Mouse (Mus musculus): Measurements from ENCODE around the gene Dync1li2. TPM values are rescaled to one million over a fixed set of nuclear protein-coding genes. Genes with fewer than 3 reads are reported as not detected.

Dync1li2 gene
- polyA plus RNA-seq, 1 experiment from 2014 or later: 11.3 TPM

DNA sequence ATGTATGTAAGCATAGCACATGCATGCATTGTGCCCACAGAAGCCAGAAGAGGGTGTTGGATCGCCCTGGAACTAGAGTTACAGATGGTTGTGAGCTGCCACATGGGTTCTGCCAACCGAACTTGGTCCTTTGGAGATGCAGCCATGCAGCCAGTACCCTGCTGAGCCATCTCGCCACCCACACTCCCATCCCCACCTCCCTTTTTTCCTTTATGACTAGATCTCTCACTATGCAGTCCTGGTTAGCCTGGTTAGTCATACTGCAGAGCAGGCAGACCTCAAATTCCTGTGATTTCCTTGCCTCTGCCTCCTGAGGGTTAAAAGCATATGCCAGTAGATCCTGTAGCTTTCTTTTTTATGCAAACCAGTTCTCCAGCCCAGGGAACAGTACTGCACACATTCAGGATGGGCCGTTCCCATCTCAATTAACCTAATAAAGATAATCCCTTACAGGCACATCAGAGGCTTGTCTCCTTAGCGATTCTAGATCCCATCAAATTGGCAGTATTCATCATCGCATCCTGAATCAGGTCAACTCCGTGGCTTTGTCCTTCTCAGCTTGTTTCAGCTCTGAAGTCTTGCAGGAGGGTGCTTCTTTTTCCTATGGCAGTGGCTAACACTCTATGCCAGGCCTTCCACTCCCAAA lies 32.1 kb downstream of the Dync1li2 start:
- WGBS (ENCODE audit: insufficient replicate concordance): 52% methylated on average over 7 of the region's 7 CpGs
- no peak for ATAC-seq (ENCODE audit: low read depth)

DNA sequence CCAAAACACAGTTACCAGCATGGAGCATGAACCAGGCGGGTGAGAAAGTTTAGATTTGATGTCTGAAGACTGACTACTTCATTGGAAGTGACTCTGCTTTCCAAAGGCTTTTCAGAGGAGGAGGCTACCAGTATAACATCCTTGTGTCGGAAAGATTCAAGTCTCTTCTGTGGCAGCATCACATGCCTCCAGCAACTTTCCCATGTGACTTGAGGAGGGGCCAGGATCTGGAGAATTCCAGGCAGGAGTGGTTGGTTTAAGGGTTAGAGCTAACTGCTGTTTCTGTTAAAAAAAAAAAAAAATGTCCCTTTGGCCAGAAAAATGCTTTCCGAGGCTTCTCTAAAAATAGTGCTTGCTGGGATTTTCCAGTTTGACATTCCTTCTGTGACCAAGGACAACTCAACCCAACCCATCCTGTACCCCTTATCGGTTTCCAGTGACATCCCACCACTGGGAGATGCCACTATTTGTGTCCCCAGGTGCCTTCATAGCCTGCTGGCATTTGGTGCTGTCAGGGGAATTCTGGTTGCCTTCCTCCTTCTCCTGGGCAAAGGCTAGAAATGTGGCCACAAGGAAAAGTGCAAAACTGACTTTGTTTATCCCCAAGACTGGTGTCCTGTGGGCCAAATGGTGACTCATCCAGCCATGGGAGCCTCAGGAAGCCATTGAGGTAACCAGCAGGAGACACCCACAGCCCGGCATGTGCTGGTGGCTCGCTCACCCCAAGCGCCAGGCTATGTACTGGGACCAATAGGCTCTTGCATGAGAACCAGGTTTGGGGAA lies 34.3 kb downstream of the Dync1li2 start:
- no peak for ATAC-seq (ENCODE audit: low read depth)
- Histone ChIP-seq H3K9ac (ENCODE audit: low read depth, low read length) (no peak overlapping the region), H3K4me2 (ENCODE audit: low read depth, low read length) (no peak overlapping the region), H3K36me3 (ENCODE audit: control insufficient read depth, insufficient read depth) (no peaks in the 10 kb centered on the region), H3K4me1 (ENCODE audit: control insufficient read depth, low read depth, low read length) (no peaks in the 10 kb centered on the region), H3K27ac (ENCODE audit: low read length) (no peak overlapping the region), H3K4me3 (ENCODE audit: low read depth, low read length) (no peak overlapping the region), H3K9me3 (replicated peaks; ENCODE audit: control insufficient read depth, low read length) (no peaks in the 10 kb centered on the region), H3K27me3 (ENCODE audit: control insufficient read depth, insufficient read depth, low read depth, low read length) (no peaks in the 10 kb centered on the region)
- 61% methylated on average over 7 of the region's 7 CpGs for WGBS (ENCODE audit: insufficient replicate concordance)

More for the DNA sequence above, 32.1 kb downstream of the Dync1li2 start:
- H3K36me3 ChIP-seq (ENCODE audit: control insufficient read depth, insufficient read depth): no peaks in the 10 kb centered on the region
- H3K4me2 ChIP-seq (ENCODE audit: low read depth, low read length): no peak overlapping the region
- no peak overlapping the region for H3K4me3 ChIP-seq (ENCODE audit: low read depth, low read length)
- H3K4me1 ChIP-seq (ENCODE audit: control insufficient read depth, low read depth, low read length): no peaks in the 10 kb centered on the region
- no peaks in the 10 kb centered on the region for H3K9me3 ChIP-seq (replicated peaks; ENCODE audit: control insufficient read depth, low read length)
- no peak overlapping the region for H3K9ac ChIP-seq (ENCODE audit: low read depth, low read length)
- no peak overlapping the region for H3K27ac ChIP-seq (ENCODE audit: low read length)
- no peaks in the 10 kb centered on the region for H3K27me3 ChIP-seq (ENCODE audit: control insufficient read depth, insufficient read depth, low read depth, low read length)

DNA sequence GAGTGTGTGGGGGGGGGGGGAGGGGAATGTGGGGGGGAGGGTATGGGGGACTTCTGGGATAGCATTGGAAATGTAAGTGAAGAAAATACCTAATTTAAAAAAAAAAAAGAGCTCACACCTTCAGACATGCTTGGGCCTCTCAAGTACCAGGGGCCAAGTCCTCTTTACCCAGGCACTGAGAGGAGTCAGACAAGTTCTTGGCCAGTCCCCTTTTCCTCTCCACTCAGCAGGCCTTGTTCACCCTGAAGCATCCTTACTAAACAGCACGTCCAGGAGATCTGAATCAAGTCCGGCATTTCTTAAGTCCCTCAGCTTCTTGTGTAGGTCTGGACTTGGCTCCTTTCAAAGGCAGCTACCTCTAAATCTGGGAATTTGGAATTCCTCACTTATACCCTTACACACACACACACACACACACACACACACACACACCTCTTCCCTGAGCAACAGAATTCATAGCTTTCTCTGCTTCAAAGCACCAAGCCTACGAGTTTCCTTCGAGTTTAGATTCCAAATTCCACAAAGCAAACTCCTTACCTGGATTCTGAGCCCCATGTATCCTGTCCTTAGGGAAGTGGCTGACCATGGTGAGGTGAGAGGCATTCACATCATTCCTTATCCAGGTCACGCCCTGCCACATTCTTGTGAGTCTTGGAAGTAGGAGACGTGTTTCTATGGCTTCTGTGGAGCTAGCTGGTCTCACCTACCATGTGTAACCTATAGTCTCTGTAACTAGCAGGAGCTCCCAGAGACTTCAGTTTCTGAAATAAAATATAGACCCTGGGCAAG lies 36.3 kb downstream of the Dync1li2 start:
- no peaks in the 10 kb centered on the region for H3K36me3 ChIP-seq (ENCODE audit: control insufficient read depth, insufficient read depth)
- H3K4me3 ChIP-seq (ENCODE audit: low read depth, low read length): no peak overlapping the region
- no peak overlapping the region for H3K27ac ChIP-seq (ENCODE audit: low read length)
- ATAC-seq (ENCODE audit: low read depth): no peak
- H3K4me1 ChIP-seq (ENCODE audit: control insufficient read depth, low read depth, low read length): no peaks in the 10 kb centered on the region
- no peaks in the 10 kb centered on the region for H3K9me3 ChIP-seq (replicated peaks; ENCODE audit: control insufficient read depth, low read length)
- H3K4me2 ChIP-seq (ENCODE audit: low read depth, low read length): no peak overlapping the region
- H3K27me3 ChIP-seq (ENCODE audit: control insufficient read depth, insufficient read depth, low read depth, low read length): no peaks in the 10 kb centered on the region
- WGBS (ENCODE audit: insufficient replicate concordance): 59% methylated on average over 6 of the region's 6 CpGs
- H3K9ac ChIP-seq (ENCODE audit: low read depth, low read length): no peak overlapping the region

DNA sequence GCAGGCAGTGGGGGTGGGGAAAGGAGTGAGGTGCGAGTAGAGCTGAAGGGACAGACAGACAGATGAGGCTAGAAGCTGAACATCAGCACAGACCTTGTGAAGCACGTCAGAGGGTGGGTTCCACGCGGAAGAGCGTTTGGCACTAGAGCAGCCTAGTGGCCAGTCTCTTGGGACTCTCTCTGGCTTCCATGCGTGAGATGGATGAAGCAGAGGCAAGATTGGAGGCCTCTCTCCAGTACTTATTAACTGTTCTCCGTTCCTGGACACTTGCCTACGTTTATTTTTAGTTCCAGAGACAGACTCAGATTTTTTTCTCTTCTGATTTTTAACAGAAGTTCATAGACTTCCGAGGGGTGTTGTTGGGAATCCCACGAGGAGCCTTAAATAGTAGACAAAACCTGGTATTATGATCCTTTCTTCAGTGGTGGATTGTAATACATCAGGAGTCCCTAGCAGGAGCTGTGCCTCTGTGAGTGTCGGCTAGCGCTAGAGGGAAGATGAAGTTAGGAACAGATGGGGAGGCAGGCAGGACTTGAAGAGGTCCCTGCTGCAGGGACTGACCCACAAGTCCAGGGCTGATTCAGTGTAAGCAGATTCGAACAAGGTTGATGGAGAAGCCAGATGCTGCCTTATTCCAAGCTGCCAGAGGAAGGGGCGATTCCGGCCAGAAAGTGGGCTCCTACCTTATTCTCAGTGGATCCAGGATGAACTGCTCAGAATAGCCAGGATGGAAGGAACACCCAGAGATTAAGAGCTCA lies 37.2 kb downstream of the Dync1li2 start:
- no peak for ATAC-seq (ENCODE audit: low read depth)

DNA sequence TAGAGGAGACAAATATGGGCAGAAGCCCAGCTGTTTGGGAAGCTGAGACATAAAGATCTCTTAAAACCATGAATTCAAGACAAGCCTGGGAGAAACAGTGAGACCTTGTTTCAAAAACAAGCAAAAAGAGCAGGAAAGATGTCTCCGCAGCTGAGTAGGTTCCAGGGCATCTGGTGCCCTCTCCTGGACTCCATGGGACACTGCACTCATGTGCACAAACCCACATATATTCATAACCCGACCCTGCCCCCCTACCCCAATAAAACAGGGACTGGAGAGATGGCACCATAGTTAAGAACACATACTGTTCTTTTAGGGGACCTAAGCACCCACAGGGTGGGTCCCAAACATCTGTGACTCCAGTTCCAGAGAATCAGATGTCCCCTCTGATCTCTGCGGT lies 39.3 kb downstream of the Dync1li2 start:
- Histone ChIP-seq H3K27me3 (ENCODE audit: control insufficient read depth, insufficient read depth, low read depth, low read length) (no peaks in the 10 kb centered on the region), H3K4me1 (ENCODE audit: control insufficient read depth, low read depth, low read length) (no peaks in the 10 kb centered on the region), H3K9ac (ENCODE audit: low read depth, low read length) (no peak overlapping the region), H3K4me2 (ENCODE audit: low read depth, low read length) (no peak overlapping the region), H3K4me3 (ENCODE audit: low read depth, low read length) (no peak overlapping the region), H3K9me3 (replicated peaks; ENCODE audit: control insufficient read depth, low read length) (no peaks in the 10 kb centered on the region), H3K36me3 (ENCODE audit: control insufficient read depth, insufficient read depth) (no peaks in the 10 kb centered on the region), H3K27ac (ENCODE audit: low read length) (no peak overlapping the region)
- 58% methylated on average over 3 of the region's 3 CpGs for WGBS (ENCODE audit: insufficient replicate concordance)
- no peak for ATAC-seq (ENCODE audit: low read depth)

More for the DNA sequence above, 37.2 kb downstream of the Dync1li2 start:
- Histone ChIP-seq H3K27ac (ENCODE audit: low read length) (no peak overlapping the region), H3K36me3 (ENCODE audit: control insufficient read depth, insufficient read depth) (no peaks in the 10 kb centered on the region), H3K4me1 (ENCODE audit: control insufficient read depth, low read depth, low read length) (no peaks in the 10 kb centered on the region), H3K9ac (ENCODE audit: low read depth, low read length) (no peak overlapping the region), H3K9me3 (replicated peaks; ENCODE audit: control insufficient read depth, low read length) (no peaks in the 10 kb centered on the region), H3K4me2 (ENCODE audit: low read depth, low read length) (no peak overlapping the region), H3K27me3 (ENCODE audit: control insufficient read depth, insufficient read depth, low read depth, low read length) (no peaks in the 10 kb centered on the region), H3K4me3 (ENCODE audit: low read depth, low read length) (no peak overlapping the region)
- 61% methylated on average over 15 of the region's 15 CpGs for WGBS (ENCODE audit: insufficient replicate concordance)

DNA sequence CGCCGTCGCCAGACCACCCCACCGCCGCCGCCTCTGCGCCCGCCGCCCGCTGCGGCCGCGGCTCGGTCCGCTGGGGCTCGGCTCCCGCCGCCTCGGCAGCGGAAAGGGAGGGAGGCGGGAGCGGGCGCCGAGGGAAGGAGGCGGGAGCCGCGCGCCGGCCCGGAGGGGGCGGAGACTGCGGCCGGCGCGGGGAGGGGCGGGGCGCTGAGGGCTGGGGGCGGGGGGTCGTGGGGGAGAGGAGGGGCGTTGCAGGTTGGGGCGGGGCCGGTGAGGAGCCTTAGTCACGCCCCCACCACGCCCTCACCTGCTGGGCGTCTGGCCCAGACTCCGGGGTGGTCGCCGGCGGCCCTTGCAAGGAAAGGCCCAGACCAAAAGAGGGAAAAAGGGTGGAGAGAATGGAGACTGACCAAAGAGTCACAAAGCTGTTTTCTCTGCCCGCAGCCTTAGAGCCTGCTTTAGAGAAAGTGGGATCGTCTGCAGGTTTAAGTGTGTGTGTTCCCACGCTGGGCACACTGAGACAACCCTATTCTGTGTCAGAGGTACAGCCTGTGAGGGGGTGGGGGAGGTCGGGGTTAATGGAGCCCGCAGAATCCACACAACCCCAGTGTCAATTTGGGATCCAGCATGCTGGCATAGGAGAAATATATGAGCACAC lies 47.0 kb downstream of the Dync1li2 start, which contains the start of gene Cmtm4:
TSS of gene Cmtm4 (minus strand) at position 105 of the 655 bp plus-strand sequence.
- Histone ChIP-seq H3K4me1 (ENCODE audit: control insufficient read depth, low read depth, low read length) (peaks cover 7% of the 10 kb centered on the region), H3K4me3 (ENCODE audit: low read depth, low read length) (peak within 1 kb of the TSS; percentile 68), H3K9me3 (replicated peaks; ENCODE audit: control insufficient read depth, low read length) (no peaks in the 10 kb centered on the region), H3K4me2 (ENCODE audit: low read depth, low read length) (peak within 1 kb of the TSS; percentile 92), H3K36me3 (ENCODE audit: control insufficient read depth, insufficient read depth) (no peaks in the 10 kb centered on the region), H3K27ac (ENCODE audit: low read length) (peak within 1 kb of the TSS; percentile 24; the same call in 1 of the 2 replicates), H3K9ac (ENCODE audit: low read depth, low read length) (peak within 1 kb of the TSS; percentile 65), H3K27me3 (ENCODE audit: control insufficient read depth, insufficient read depth, low read depth, low read length) (peaks cover 21% of the 10 kb centered on the region)
- ATAC-seq (ENCODE audit: low read depth): peak; percentile 82
- WGBS (ENCODE audit: insufficient replicate concordance): 6% methylated on average over 20 of the region's 54 CpGs

DNA sequence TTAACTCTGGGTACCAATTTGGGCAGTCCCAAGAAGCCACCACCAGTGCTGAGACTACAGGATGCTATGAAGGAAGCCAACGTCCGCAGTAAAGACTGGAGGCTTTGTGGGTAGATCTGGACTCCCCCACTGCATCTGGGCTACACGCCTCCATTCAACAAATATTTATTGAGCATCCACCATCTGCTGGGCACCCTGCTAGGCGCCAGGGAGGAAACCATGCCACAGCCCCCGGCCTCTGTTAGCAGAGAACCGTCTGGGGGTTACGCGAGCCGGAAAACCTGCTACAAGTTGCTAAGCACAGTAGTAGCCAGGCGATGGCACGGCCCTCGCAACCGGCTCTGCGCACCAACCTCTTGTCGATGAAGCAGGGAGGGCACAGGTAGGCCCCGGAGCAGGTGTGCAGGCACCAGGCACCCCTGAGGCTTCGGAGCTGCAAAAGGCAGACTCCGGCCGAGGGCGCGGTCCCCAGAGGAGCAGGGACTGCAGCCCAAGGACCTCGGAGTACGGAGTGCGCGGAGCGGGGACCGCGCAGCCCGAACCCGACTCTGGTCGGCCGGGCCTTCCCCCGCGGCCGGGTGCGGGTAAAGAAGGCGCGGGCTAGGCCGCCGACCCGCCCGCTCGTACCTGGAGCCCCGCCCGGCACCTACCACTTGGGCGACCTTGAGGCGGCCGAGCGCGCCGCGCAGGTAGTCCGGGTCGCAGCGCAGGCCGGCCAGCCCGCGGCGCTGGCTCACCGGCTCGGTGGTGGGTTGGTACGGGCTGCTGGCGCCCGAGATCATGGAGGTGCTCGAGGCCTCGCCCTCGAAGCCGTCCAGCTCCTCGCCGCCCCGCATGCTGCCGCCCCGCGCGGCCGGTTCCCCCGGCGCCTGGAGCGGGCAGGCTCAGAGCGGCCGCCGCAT lies 47.8 kb downstream of the Dync1li2 start:
- H3K9ac ChIP-seq (ENCODE audit: low read depth, low read length): peak overlapping the region; percentile 65
- H3K36me3 ChIP-seq (ENCODE audit: control insufficient read depth, insufficient read depth): no peaks in the 10 kb centered on the region
- peak; percentile 65 for ATAC-seq (ENCODE audit: low read depth)
- peaks cover 21% of the 10 kb centered on the region for H3K27me3 ChIP-seq (ENCODE audit: control insufficient read depth, insufficient read depth, low read depth, low read length)
- peak overlapping the region; percentile 92 for H3K4me2 ChIP-seq (ENCODE audit: low read depth, low read length)
- peak overlapping the region; percentile 68 for H3K4me3 ChIP-seq (ENCODE audit: low read depth, low read length)
- H3K4me1 ChIP-seq (ENCODE audit: control insufficient read depth, low read depth, low read length): peaks cover 7% of the 10 kb centered on the region
- peak overlapping the region; percentile 24; the same call in 1 of the 2 replicates for H3K27ac ChIP-seq (ENCODE audit: low read length)
- under 1% methylated on average over 80 of the region's 82 CpGs for WGBS (ENCODE audit: insufficient replicate concordance)
- H3K9me3 ChIP-seq (replicated peaks; ENCODE audit: control insufficient read depth, low read length): no peaks in the 10 kb centered on the region
